Mouse (Mus musculus) megakaryocyte, embryonic 14.5 days (primary cell): Measurements from ENCODE around the gene Nudt8. TPM values are rescaled to one million over a fixed set of nuclear protein-coding genes. Genes with fewer than 3 reads are reported as not detected.
"Not testable (repeated sequence)": the region's sequence is repeated elsewhere in the genome, so short reads cannot be mapped to it uniquely, and the experiment has no call there.

ENCODE experiments used
- H3K27me3 ChIP-seq: replicated peaks from 2 replicates; pipeline ENCODE3; 2012; ENCODE audit warnings: inconsistent platforms
- H3K36me3 ChIP-seq: replicated peaks from 2 replicates; pipeline ENCODE3; 2012; ENCODE audit warnings: low read length, inconsistent platforms, mixed read lengths
- H3K4me1 ChIP-seq: 2 replicates; pipeline ENCODE4 v1.6.1; 2012; ENCODE audit warnings: inconsistent platforms
- H3K4me3 ChIP-seq: replicated peaks from 2 replicates; pipeline ENCODE3; 2012; ENCODE audit warnings: moderate library complexity, mild to moderate bottlenecking, inconsistent platforms
- H3K9me3 ChIP-seq: 2 replicates; pipeline ENCODE4 v1.6.1; 2012; ENCODE audit warnings: inconsistent platforms
- FLI1 ChIP-seq: IDR thresholded peaks from 2 replicates; pipeline ENCODE4 v1.6.1; 2012; ENCODE audit warnings: low read length, inconsistent platforms, mixed read lengths
- GATA1 ChIP-seq: IDR thresholded peaks from 3 replicates; pipeline ENCODE4 v1.6.1; 2012; ENCODE audit warnings: mixed read lengths, low read length, inconsistent platforms, borderline replicate concordance
- polyA plus RNA-seq: library from polyadenylated mRNA; stranded (reverse); fragments of >175 nt; gene quantifications from 2 replicates; pipeline ENCODE4 v1.2.3, GENCODE M21; 2012; ENCODE audit warnings: low replicate concordance; ENCODE audit not compliant: insufficient read depth

The Nudt8 gene
- polyA plus RNA-seq, 1 experiment: 19.3 TPM

DNA sequence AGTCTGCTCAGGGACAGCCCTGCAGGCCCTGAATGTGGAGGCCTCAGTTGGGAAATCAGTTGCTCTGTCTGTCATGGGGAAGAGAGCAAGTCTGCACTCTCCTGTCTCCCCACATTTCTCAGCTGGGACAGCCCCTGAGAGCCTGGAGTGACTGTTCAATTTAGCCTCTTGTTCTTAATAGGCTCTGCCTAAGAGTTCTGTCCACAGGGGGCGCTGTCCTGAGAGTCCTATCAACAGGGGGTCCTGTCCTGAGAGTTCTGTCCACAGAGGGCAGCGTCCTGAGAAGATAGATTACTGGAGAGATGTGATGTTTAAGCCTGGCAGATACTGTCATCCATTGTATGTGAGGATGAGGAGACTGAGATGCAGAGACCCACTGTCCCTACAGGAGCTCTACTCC is 37.9 kb upstream of the Nudt8 start:
- Histone ChIP-seq H3K4me1 (peaks cover 18% of the 10 kb centered on the region), H3K4me3 (no peak overlapping the region), H3K27me3 (peaks cover 32% of the 10 kb centered on the region), H3K36me3 (no peaks in the 10 kb centered on the region), H3K9me3 (0 out of 2 replicates have a peak, but pooled peaks cover 4% of the 10 kb centered on the region)
- TF ChIP-seq FLI1 (no peak), GATA1 (no peak)

DNA sequence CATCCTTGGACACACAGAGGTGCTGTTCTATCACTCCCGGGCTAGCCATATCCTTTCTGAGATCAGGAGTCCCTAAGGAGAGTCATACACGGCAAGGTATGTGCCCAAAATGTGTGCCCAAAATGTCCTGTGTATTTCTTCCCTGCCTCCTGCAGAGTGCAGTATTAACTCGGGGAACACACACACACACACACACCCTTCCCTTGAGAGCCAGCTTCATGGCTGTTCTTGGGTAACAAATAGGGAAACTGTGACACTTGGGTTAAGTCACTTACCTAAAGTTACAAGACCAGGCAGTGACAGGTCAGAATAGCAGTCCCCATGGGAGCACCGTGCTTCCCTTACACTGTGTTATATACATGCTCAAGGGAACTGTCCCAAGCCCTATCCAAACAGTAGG is 36.4 kb upstream of the Nudt8 start:
- Histone ChIP-seq H3K9me3 (0 out of 2 replicates have a peak, but pooled peaks cover 4% of the 10 kb centered on the region), H3K27me3 (peaks cover 26% of the 10 kb centered on the region), H3K4me3 (no peak overlapping the region), H3K4me1 (peaks cover 16% of the 10 kb centered on the region), H3K36me3 (no peaks in the 10 kb centered on the region)
- TF ChIP-seq GATA1 (no peak), FLI1 (no peak)

DNA sequence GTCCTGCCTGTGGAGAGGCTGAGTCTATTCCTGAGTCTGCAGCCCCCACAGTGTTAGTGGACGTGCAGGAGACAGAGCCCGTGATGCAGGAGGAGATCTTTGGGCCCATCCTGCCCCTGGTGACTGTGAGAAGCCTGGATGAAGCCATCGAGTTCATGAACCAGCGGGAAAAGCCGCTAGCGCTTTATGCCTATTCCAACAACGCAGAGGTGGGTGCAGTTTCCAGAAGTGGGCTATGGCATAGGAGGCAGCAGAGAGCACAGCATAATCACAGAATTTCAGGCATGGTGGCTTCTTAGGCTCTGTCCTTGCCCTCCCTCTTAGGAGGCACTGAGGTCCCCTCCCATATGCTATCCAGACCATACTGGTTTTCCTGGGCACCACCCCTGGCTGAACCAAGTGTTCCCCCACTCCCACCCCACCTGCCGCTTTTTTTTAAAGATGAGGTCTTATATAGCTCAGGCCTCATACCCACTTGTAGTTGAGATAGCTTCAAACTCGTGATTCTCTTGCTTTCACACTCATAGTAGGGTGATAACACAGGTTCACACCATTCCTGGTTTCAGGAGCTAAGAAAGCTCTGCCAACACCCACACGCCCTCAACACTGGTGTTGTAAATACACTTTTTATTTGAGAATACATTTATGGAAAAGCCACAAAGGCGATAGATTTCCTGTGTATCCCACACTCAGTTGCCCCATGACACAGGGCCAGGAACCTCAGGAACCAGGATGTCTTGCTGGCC is 33.9 kb upstream of the Nudt8 start:
- Histone ChIP-seq H3K4me3 (no peak overlapping the region), H3K27me3 (peaks cover 38% of the 10 kb centered on the region), H3K4me1 (peaks cover 26% of the 10 kb centered on the region), H3K9me3 (no peaks in the 10 kb centered on the region), H3K36me3 (no peaks in the 10 kb centered on the region)
- TF ChIP-seq FLI1 (no peak), GATA1 (no peak)

DNA sequence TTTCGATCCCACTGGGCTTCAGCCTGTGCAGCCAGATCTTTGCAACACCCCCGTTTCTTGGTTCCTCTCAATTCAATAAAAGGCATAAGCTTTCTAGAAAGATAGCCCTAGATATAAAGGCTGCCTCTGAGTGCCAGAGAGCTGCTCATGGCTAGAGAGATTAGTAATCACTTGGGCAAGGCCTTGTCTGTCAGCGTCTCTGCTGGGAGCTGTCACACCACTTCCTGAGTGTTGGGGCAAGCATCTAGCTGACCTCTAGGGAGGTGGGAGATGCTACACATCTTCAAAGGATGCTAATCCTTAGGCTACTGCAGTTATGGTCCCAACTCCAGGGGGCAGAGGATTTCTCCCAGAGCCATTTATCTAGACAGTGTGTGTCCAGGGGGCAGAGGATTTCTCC is 33.1 kb upstream of the Nudt8 start:
- Histone ChIP-seq H3K4me3 (no peak overlapping the region), H3K27me3 (peaks cover 41% of the 10 kb centered on the region), H3K9me3 (no peaks in the 10 kb centered on the region), H3K4me1 (peaks cover 33% of the 10 kb centered on the region), H3K36me3 (no peaks in the 10 kb centered on the region)
- TF ChIP-seq GATA1: no peak
- no peak for TF ChIP-seq FLI1

DNA sequence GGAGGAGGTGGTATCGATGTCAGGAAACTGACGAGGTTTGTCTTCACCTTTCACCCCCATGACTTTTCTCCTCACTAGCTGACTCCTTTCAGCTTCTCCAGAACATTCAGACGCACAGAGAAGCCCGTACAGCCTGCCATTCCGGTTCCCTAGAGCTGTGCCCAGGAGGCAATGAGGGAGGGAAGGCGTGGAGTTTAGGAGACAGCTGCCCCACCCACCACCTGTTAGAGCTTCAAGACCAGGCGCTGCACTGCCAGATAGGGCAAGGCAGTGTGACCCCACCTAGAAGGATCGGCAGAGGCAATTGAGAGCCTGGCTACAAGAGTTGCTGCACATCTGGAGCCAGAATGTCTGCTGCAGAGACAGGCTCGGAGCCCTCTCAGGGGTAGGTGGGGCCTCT is 28.2 kb upstream of the Nudt8 start, which contains the start of gene Aldh3b2:
Gene Aldh3b2, plus strand, starts transcription at position 100 of the 400 bp plus-strand sequence.
- Histone ChIP-seq H3K4me1 (peaks cover 22% of the 10 kb centered on the region), H3K9me3 (no peaks in the 10 kb centered on the region), H3K4me3 (no peak within 1 kb of the TSS), H3K27me3 (peaks cover 63% of the 10 kb centered on the region), H3K36me3 (no peaks in the 10 kb centered on the region)
- TF ChIP-seq FLI1 (no peak), GATA1 (no peak)

DNA sequence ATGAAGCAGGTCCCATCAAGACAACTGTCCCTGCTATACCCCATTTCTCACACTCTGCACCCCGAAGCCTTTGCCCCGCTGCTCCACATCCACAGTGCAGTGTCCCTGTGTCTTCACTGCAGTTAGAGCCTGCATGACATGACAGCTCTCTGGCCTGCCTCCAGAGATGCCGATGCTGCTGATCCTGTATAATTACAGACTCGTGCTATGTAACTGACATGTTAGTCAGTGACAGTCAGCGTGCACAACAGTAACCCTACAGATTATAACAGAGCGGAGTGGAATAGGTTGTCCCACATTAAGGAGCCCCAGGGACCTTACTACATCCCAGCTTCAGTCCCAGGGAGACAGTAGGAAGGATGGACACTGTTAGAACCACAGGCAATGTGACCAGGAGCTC is 25.8 kb upstream of the Nudt8 start:
- Histone ChIP-seq H3K4me1 (peaks cover 14% of the 10 kb centered on the region), H3K27me3 (peaks cover 57% of the 10 kb centered on the region)
- not testable (repeated sequence) for H3K9me3 ChIP-seq, H3K4me3 ChIP-seq, H3K36me3 ChIP-seq

DNA sequence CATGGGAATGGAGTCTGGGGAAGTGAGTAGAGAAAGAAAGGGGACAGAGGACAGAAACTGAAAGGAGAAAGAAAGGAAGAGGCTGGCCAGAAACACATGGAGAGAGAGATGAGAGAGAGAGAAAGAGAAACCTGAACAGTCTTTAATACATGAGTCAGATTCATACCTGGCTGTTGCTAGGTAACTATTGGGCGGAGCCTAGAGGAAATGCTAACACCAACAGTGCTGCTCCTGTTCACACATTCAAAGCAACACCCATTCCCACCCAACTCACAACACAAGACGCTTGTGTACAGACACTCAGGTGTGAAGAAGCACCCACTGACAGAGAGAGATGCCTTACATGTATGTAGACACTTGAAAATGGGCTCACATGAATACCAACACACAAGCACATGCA is 24.5 kb upstream of the Nudt8 start:
- Histone ChIP-seq H3K27me3 (peaks cover 55% of the 10 kb centered on the region), H3K4me3 (no peak overlapping the region), H3K36me3 (no peaks in the 10 kb centered on the region), H3K9me3 (no peaks in the 10 kb centered on the region), H3K4me1 (peaks cover 24% of the 10 kb centered on the region)
- TF ChIP-seq GATA1 (no peak), FLI1 (no peak)

DNA sequence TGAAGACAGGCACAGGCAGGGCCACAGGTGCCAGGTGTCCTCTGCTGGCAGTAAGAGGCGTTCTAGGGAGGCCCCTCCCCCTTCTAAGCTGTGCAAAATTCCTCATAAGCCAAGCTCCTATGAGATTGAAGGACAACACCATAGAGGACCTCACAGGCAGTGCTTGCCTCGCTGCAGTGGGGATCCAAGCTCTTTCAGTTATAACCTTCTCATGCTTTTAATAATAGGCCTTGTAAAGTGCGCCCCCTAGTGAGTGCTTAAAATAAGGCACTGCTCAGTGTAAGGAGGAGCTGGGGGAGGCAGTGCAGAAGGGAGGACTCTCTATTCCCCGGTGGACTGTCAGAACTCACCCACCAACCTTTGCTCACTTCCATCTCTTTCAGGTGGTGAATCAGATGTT is 20.1 kb upstream of the Nudt8 start:
- Histone ChIP-seq H3K36me3 (no peaks in the 10 kb centered on the region), H3K27me3 (peaks cover 46% of the 10 kb centered on the region), H3K9me3 (no peaks in the 10 kb centered on the region), H3K4me3 (peak overlapping the region; percentile 11), H3K4me1 (peaks cover 39% of the 10 kb centered on the region)
- TF ChIP-seq GATA1 (no peak), FLI1 (no peak)

DNA sequence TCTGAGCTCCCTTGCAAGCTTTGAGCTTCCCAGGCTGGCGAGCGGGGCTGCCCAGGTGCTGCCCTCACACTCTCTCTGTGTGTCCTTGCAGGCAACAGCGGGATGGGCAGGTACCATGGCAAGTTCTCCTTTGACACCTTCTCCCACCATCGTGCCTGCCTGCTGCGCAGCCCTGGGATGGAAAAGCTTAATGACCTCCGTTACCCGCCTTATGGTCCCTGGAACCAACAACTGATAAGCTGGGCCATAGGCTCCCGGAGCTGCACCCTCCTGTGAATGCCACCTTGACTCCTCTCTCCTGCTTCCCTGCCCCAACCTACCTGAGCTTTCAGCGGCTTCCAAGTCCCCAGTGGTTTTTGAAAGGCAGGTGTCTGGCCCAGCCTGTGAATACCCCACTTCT is 19.5 kb upstream of the Nudt8 start:
- H3K9me3 ChIP-seq: no peaks in the 10 kb centered on the region
- peaks cover 42% of the 10 kb centered on the region for H3K27me3 ChIP-seq
- TF ChIP-seq GATA1: no peak
- TF ChIP-seq FLI1: no peak
- no peaks in the 10 kb centered on the region for H3K36me3 ChIP-seq
- H3K4me3 ChIP-seq: no peak overlapping the region
- H3K4me1 ChIP-seq: peaks cover 45% of the 10 kb centered on the region

DNA sequence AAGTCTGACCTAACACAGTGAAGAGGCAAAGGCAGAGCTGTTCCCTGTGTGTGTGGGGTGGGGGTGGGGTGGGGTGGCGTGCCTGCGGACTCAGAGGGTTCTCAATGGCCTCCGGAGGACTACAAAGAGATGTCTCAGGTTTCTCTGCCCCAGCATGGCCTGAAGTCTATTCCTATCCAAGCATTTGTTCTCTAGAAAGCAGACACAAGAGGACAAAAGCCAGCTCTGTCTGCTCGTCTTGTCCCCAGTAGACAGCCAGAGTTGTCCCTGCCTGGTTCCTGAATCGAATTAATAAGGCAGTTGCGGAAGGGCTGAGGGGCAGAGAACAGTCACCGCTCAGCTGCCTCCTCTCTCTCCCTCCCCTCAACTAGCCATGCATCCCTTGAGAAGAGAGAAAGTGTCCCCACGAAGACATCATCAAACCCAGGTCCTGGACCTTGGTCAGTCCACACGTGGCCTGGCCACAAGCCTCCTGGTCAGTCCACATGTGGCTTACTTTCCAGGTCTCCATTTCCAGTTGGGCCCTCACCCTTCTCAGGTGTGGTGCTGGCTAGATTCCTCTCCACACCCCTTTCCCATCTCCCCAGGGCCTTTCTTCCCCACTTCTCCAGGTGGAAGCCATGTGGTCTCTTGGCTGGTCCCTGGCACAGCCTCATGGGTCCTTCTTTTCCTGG is 16.7 kb upstream of the Nudt8 start:
- Histone ChIP-seq H3K9me3 (peaks cover 3% of the 10 kb centered on the region), H3K4me1 (peaks cover 61% of the 10 kb centered on the region), H3K36me3 (no peaks in the 10 kb centered on the region), H3K4me3 (no peak overlapping the region), H3K27me3 (peaks cover 30% of the 10 kb centered on the region)
- TF ChIP-seq GATA1 (no peak), FLI1 (no peak)
